Mouse (Mus musculus) activated CD4-positive, CD25-positive, alpha-beta regulatory T cell, adult 4 months (primary cell): ENCODE results near the gene Scmh1. TPM values are rescaled to one million over a fixed set of nuclear protein-coding genes. Genes with fewer than 3 reads are reported as not detected.

Experiments
- ATAC-seq: one replicate; pipeline ENCODE4 v1.8.0; 2017
- polyA plus RNA-seq, 2 experiments: library from polyadenylated mRNA; unstranded; fragments of 100-300 nt; shearing (Covaris generic); gene quantifications; one replicate each; pipeline ENCODE4 v1.2.1; 2017

Gene Scmh1
- polyA plus RNA-seq, 2 experiments from 2014 or later: 6.9 to 8.5 TPM

- no peak for ATAC-seq
Observed at GRCm38 (mm10) chr4:120405806-120406638, 941 bp downstream of the Scmh1 start.

- no peak for ATAC-seq
Observed at GRCm38 (mm10) chr4:120406639-120407273, 1.7 kb downstream of the Scmh1 start.

- ATAC-seq: no peak
Observed at GRCm38 (mm10) chr4:120418053-120418452, 13.0 kb downstream of the Scmh1 start.

GRCm38 (mm10) chr4:120420193-120420592 is 15.1 kb downstream of the Scmh1 start:
- ATAC-seq: no peak

GRCm38 (mm10) chr4:120420685-120421084 is 15.6 kb downstream of the Scmh1 start:
- no peak for ATAC-seq

- ATAC-seq: no peak
Observed at GRCm38 (mm10) chr4:120430601-120431000, 25.5 kb downstream of the Scmh1 start.

- ATAC-seq: no peak
Observed at GRCm38 (mm10) chr4:120432599-120433373, 27.7 kb downstream of the Scmh1 start.

GRCm38 (mm10) chr4:120461741-120462140 is 56.7 kb downstream of the Scmh1 start:
- no peak for ATAC-seq

- no peak for ATAC-seq
Observed at GRCm38 (mm10) chr4:120472946-120473345, 67.9 kb downstream of the Scmh1 start.

- no peak for ATAC-seq
Observed at GRCm38 (mm10) chr4:120487707-120488106, 82.6 kb downstream of the Scmh1 start.

GRCm38 (mm10) chr4:120506955-120507354 is 101.9 kb downstream of the Scmh1 start:
- ATAC-seq: no peak

GRCm38 (mm10) chr4:120511203-120511602 is 106.1 kb downstream of the Scmh1 start:
- ATAC-seq: no peak

- ATAC-seq: no peak
Observed at GRCm38 (mm10) chr4:120514366-120514765, 109.3 kb downstream of the Scmh1 start.

GRCm38 (mm10) chr4:120516491-120516890 is 111.4 kb downstream of the Scmh1 start:
- no peak for ATAC-seq

- no peak for ATAC-seq
Observed at GRCm38 (mm10) chr4:120516907-120517306, 111.8 kb downstream of the Scmh1 start.

- no peak for ATAC-seq
Observed at GRCm38 (mm10) chr4:120517335-120517734, 112.3 kb downstream of the Scmh1 start.

GRCm38 (mm10) chr4:120521761-120522160 is 116.7 kb downstream of the Scmh1 start:
- ATAC-seq: no peak

GRCm38 (mm10) chr4:120522351-120522750 is 117.3 kb downstream of the Scmh1 start:
- ATAC-seq: no peak

- no peak for ATAC-seq
Observed at GRCm38 (mm10) chr4:120523092-120523491, 118.0 kb downstream of the Scmh1 start.

GRCm38 (mm10) chr4:120528171-120528570 is 123.1 kb downstream of the Scmh1 start:
- no peak for ATAC-seq

- no peak for ATAC-seq
Observed at GRCm38 (mm10) chr4:120531986-120532385, 126.9 kb downstream of the Scmh1 start, which contains the start of gene Slfnl1. Slfnl1 (plus strand) TSS chr4:120532231.

- ATAC-seq: no peak
Observed at GRCm38 (mm10) chr4:120538664-120539063, 133.6 kb downstream of the Scmh1 start.

- no peak for ATAC-seq
Observed at GRCm38 (mm10) chr4:120544896-120545295, 139.8 kb downstream of the Scmh1 start.
